8 mouse cellular contexts compared by ENCODE assay signal in genomic region chr3:89534566-89535097, GRCm38 (mm10). TPM values are rescaled to one million over a fixed set of nuclear protein-coding genes. Genes with fewer than 3 reads are reported as not detected.
A peak's percentile ranks its signal among the peaks of the same experiment; 100 is the strongest.
DNase-seq lines count a peak whose midpoint lies in the region; ATAC-seq and TF ChIP-seq lines count a peak whose summit lies in the region.
"Had no signal": no experiment of that assay in that cellular context is flagged by ENCODE, and none has a peak within 500 bp of the region (broad histone marks: within the 10 kb centered on the region; RNA-seq: fewer than 3 reads in every experiment).

No protein-coding gene starts in this region.

- no peak overlapping the region for H3K27ac ChIP-seq in liver, adult 2 months (replicated peaks; ENCODE audit: insufficient read depth, low read depth, low read length)
- H3K27ac ChIP-seq in liver, embryonic 12.5 days: no peak overlapping the region

- no peak for TF ChIP-seq POLR2A in liver, adult 2 months (IDR thresholded peaks at IDR 0.05; ENCODE audit: extremely low read depth, insufficient read depth, low read length)
- TF ChIP-seq POLR2A in brain, embryonic 14.5 days (IDR thresholded peaks at IDR 0.05; ENCODE audit: borderline replicate concordance, extremely low read depth, insufficient read depth, insufficient read length, poor library complexity, severe bottlenecking): no peak

- no peak overlapping the region for H3K4me2 ChIP-seq in liver, embryonic 12.5 days

- TF ChIP-seq CTCF in liver, adult 2 months (IDR thresholded peaks at IDR 0.05; ENCODE audit: low read depth, low read length): no peak
- no peak for TF ChIP-seq CTCF in brain, embryonic 14.5 days (IDR thresholded peaks at IDR 0.05; ENCODE audit: borderline replicate concordance, extremely low read depth, insufficient read depth, insufficient read length)

- no peaks in the 10 kb centered on the region for H3K79me2 ChIP-seq in liver, adult 2 months (ENCODE audit: control insufficient read depth, insufficient read depth, low read length)

- no peak overlapping the region for H3K9ac ChIP-seq in liver, adult 2 months (ENCODE audit: low read depth, low read length)
- no peak overlapping the region for H3K9ac ChIP-seq in liver, embryonic 12.5 days

- no peaks in the 10 kb centered on the region for H3K9me3 ChIP-seq in liver, embryonic 12.5 days (replicated peaks)

- no peaks in the 10 kb centered on the region for H3K27me3 ChIP-seq in liver, adult 2 months (ENCODE audit: control insufficient read depth, insufficient read depth, low read length)
- peaks cover 26% of the 10 kb centered on the region; the same call in 1 of the 2 replicates for H3K27me3 ChIP-seq in liver, embryonic 12.5 days (replicated peaks)

- no peak overlapping the region for H3K4me3 ChIP-seq in liver, adult 2 months (ENCODE audit: insufficient read depth, low read depth, low read length)
- no peak overlapping the region for H3K4me3 ChIP-seq in liver, embryonic 12.5 days

- no peaks in the 10 kb centered on the region for H3K4me1 ChIP-seq in liver, adult 2 months (ENCODE audit: control insufficient read depth, insufficient read depth, low read length)
- 0 out of 2 replicates have a peak, but pooled peaks cover 1% of the 10 kb centered on the region for H3K4me1 ChIP-seq in liver, embryonic 12.5 days

- WGBS in liver, adult 2 months: 34% methylated on average over 6 of the region's 6 CpGs
- WGBS in liver, embryonic 12.5 days (ENCODE audit: insufficient replicate concordance): 42% methylated on average over 6 of the region's 6 CpGs

- no peaks in the 10 kb centered on the region for H3K36me3 ChIP-seq in liver, adult 2 months (ENCODE audit: control insufficient read depth, insufficient read depth, low read length)
- H3K36me3 ChIP-seq in liver, embryonic 12.5 days: no peaks in the 10 kb centered on the region

- DNase-seq in liver, adult 2 months (ENCODE audit: extremely low read depth, low read depth, low spot score): peak; percentile 16
- peak; percentile 91 for DNase-seq in brain, embryonic 14.5 days (ENCODE audit: low read depth)
- peak; percentile 51 for DNase-seq in gastrocnemius, postnatal 25 days
- no peak for DNase-seq in left cerebral cortex, adult 11 months (ENCODE audit: low spot score)

- ATAC-seq in liver, embryonic 12.5 days: no peak
- peak; percentile 29; the same call in 1 of the 2 replicates for ATAC-seq in megakaryocyte progenitor cell, adult 5-6 weeks (replicated peaks; ENCODE audit: poor library complexity)
- ATAC-seq in monocyte, adult 5-6 weeks (replicated peaks; ENCODE audit: insufficient number of reproducible peaks, low FRiP score, low TSS enrichment, poor library complexity, severe bottlenecking): no peak

RNA-seq across cellular contexts. Expression of gene Kcnn3, which starts 14.7 kb away (rescaled TPM):
- total RNA-seq in liver, adult 2 months (2014; rRNA removed): under 0.01 and 0.13 TPM in 2 replicates
- 0.06 TPM in 1 of 2 replicates, not detected in the other for polyA plus RNA-seq in liver, adult 2 months (2012; rRNA removed)
- 0.12 TPM in 1 of 2 replicates, not detected in the other for polyA plus RNA-seq in liver, embryonic 12.5 days (2016; fragmentation: Nextera tagmentation; extraction: Ambion mirVana)
- 11.5 and 13.8 TPM in 2 replicates for polyA plus RNA-seq in brain, embryonic 14.5 days (2012; rRNA removed)
- total RNA-seq in gastrocnemius, postnatal 25 days (2021): 1 to 10 TPM; 2.5 to 5.8 TPM
- not detected in 2 replicates for total RNA-seq in megakaryocyte progenitor cell, adult 5-6 weeks (2015)
- 0.03 TPM in 1 of 2 replicates, not detected in the other for total RNA-seq in megakaryocyte progenitor cell, adult 5-6 weeks (2017)
- not detected in 3 replicates for total RNA-seq in monocyte, adult 5-6 weeks (2017)
- total RNA-seq: neutrophil, adult 5-6 weeks had no signal
